Mouse (Mus musculus) myocyte (in vitro differentiated cells): ENCODE measurements around the gene Lrig1.

Experiments
- POLR2A ChIP-seq: IDR thresholded peaks from one replicate; pipeline ENCODE4 v1.6.1; 2011; ENCODE audit warnings: low read depth, mild to moderate bottlenecking, control low read depth, moderate library complexity; ENCODE audit not compliant: insufficient read length
- SRF ChIP-seq: IDR thresholded peaks from one replicate; pipeline ENCODE4 v1.6.1; 2011; ENCODE audit warnings: low read depth; ENCODE audit not compliant: control insufficient read depth, insufficient read length
- USF1 ChIP-seq: IDR thresholded peaks from one replicate; pipeline ENCODE4 v1.6.1; 2011; ENCODE audit warnings: low read depth, mild to moderate bottlenecking, control low read depth, moderate library complexity

GRCm38 (mm10) chr6:94678377-94679164, 21.4 kb downstream of the Lrig1 start:
- TF ChIP-seq USF1 (no peak), POLR2A (no peak), SRF (no peak)
